Mouse (Mus musculus) olfactory bulb, adult 2 months (tissue): ENCODE data around the gene Prpf6.

ENCODE experiments used
- CTCF ChIP-seq: fragments of 200-500 bp; IDR thresholded peaks from 2 replicates; pipeline ENCODE4 v1.5.1; 2012; ENCODE audit warnings: low read depth, mild to moderate bottlenecking, low read length, moderate library complexity; ENCODE audit not compliant: insufficient read depth
- POLR2A ChIP-seq: fragments of 200-500 bp; IDR thresholded peaks from 2 replicates; pipeline ENCODE4 v1.6.1; 2012; ENCODE audit warnings: mild to moderate bottlenecking, low read depth, low read length, moderate library complexity; ENCODE audit not compliant: insufficient read depth

DNA sequence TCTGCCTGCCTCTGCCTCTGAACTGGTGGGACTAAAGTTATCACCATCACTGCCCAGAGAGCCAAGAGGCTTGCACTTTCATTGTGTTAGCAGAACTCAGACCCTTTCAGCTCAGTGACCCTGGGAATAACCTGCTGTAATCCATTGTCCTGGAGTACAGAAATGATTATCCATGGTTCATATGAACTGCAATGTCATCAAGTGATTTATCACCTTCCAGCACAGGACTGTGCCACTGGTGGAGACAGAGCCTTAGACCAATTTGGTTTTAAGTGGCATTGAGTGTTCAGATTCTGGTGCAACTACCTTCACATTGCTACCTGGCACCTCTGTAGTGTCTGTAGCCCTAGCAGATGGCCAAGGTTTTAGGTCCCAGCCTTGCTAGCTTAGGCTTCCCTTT is 61.4 kb downstream of the Prpf6 start:
- TF ChIP-seq CTCF, result no peak
- no peak for TF ChIP-seq POLR2A
